In genomic region chr3:36905372-36905771, GRCm38 (mm10) we compare ENCODE assay signal across 35 mouse cellular contexts.
"Had no signal": no experiment of that assay in that cellular context is flagged by ENCODE, and none has a peak within 500 bp of the region (broad histone marks: within the 10 kb centered on the region; RNA-seq: fewer than 3 reads in every experiment).

No protein-coding gene starts in this region.

- ATAC-seq: hindbrain, embryonic 16.5 days; hindbrain, postnatal 0 days; inflammation-experienced regulatory T-cells, adult 6 months; intestine, embryonic 15.5 days; intestine, embryonic 16.5 days; intestine, postnatal 0 days had no signal

- H3K27me3 ChIP-seq: heart, embryonic 12.5 days; heart, embryonic 13.5 days; heart, embryonic 15.5 days; hindbrain, embryonic 12.5 days; hindbrain, embryonic 13.5 days; hindbrain, embryonic 15.5 days; intestine, embryonic 15.5 days; kidney, embryonic 15.5 days had no signal

- H3K9me3 ChIP-seq: heart, embryonic 10.5 days; heart, embryonic 12.5 days; heart, embryonic 13.5 days; heart, embryonic 15.5 days; hindbrain, embryonic 10.5 days; hindbrain, embryonic 12.5 days; hindbrain, embryonic 13.5 days; hindbrain, embryonic 15.5 days; intestine, embryonic 15.5 days; kidney, embryonic 15.5 days had no signal

- DNase-seq: heart, adult 2 months; heart, postnatal 10 days; heart, postnatal 14 days; heart, postnatal 36 days; heart, postnatal 4 days; kidney, adult 11 months; kidney, adult 18-20 months; kidney, adult 2 months; kidney, adult 8-10 months; kidney, adult 9 months; kidney, postnatal 10 days; kidney, postnatal 14 days; kidney, postnatal 25 days; kidney, postnatal 36 days; kidney, postnatal 4 days; layer of hippocampus, adult 9-11 months had no signal

- H3K27ac ChIP-seq: heart, adult 2 months; heart, embryonic 10.5 days; heart, embryonic 13.5 days; heart, embryonic 15.5 days; hindbrain, embryonic 10.5 days; hindbrain, embryonic 12.5 days; hindbrain, embryonic 13.5 days; hindbrain, embryonic 14.5 days; hindbrain, embryonic 15.5 days; hindbrain, postnatal 0 days; intestine, embryonic 15.5 days; kidney, embryonic 15.5 days; kidney, postnatal 0 days; layer of hippocampus, adult 2 months had no signal

- H3K4me2 ChIP-seq: heart, embryonic 11.5 days; heart, embryonic 12.5 days; heart, embryonic 13.5 days; heart, embryonic 15.5 days; hindbrain, embryonic 12.5 days; hindbrain, embryonic 13.5 days; hindbrain, embryonic 14.5 days; hindbrain, embryonic 15.5 days; intestine, embryonic 15.5 days; kidney, embryonic 15.5 days had no signal

- H3K36me3 ChIP-seq: intestine, embryonic 15.5 days had no signal

- H3K4me3 ChIP-seq: heart, adult 2 months; heart, embryonic 10.5 days; heart, embryonic 12.5 days; heart, embryonic 13.5 days; heart, embryonic 15.5 days; hindbrain, embryonic 10.5 days; hindbrain, embryonic 12.5 days; hindbrain, embryonic 13.5 days; hindbrain, embryonic 15.5 days; intestine, embryonic 15.5 days; kidney, embryonic 15.5 days; layer of hippocampus, adult 2 months had no signal

- H3K4me1 ChIP-seq: heart, embryonic 10.5 days; heart, embryonic 12.5 days; heart, embryonic 13.5 days; heart, embryonic 15.5 days; hindbrain, embryonic 10.5 days; hindbrain, embryonic 12.5 days; hindbrain, embryonic 13.5 days; hindbrain, embryonic 15.5 days; intestine, embryonic 15.5 days; kidney, embryonic 15.5 days had no signal

- H3K9ac ChIP-seq: heart, embryonic 12.5 days; heart, embryonic 13.5 days; heart, embryonic 15.5 days; hindbrain, embryonic 12.5 days; hindbrain, embryonic 13.5 days; hindbrain, embryonic 14.5 days; hindbrain, embryonic 15.5 days; intestine, embryonic 15.5 days; kidney, embryonic 15.5 days had no signal
